Mouse (Mus musculus) midbrain, embryonic 14.5 days (tissue): ENCODE data around the gene Sema6d. TPM values are rescaled to one million over a fixed set of nuclear protein-coding genes. Genes with fewer than 3 reads are reported as not detected.
A peak's percentile ranks its signal among the peaks of the same experiment; 100 is the strongest.

Experiments
- ATAC-seq: fragments of 200-750 bp; cut with Nextera tagmentation; 2 replicates; pipeline ENCODE4 v1.8.0; 2017; ENCODE audit warnings: moderate number of reproducible peaks, moderate library complexity; ENCODE audit not compliant: low FRiP score, low TSS enrichment
- DNase-seq: peaks from one replicate; pipeline ENCODE4 v3.0.0-alpha.2; 2015
- H3K27ac ChIP-seq: fragments of 300-500 bp; sonication (generic); replicated peaks from 2 replicates; pipeline ENCODE4 v1.5.1; 2014; ENCODE audit warnings: mild to moderate bottlenecking, low read depth, low read length, moderate library complexity
- H3K27me3 ChIP-seq: fragments of 300-500 bp; sonication (generic); 2 replicates; pipeline ENCODE4 v1.6.1; 2014; ENCODE audit warnings: low read length, control low read depth, mixed read lengths; ENCODE audit not compliant: control insufficient read depth, insufficient read depth
- H3K36me3 ChIP-seq: fragments of 300-500 bp; sonication (generic); 2 replicates; pipeline ENCODE4 v1.6.1; 2014; ENCODE audit warnings: low read length, control low read depth; ENCODE audit not compliant: control insufficient read depth, insufficient read depth
- H3K4me1 ChIP-seq: fragments of 300-500 bp; sonication (generic); 2 replicates; pipeline ENCODE4 v1.6.1; 2014; ENCODE audit warnings: mild to moderate bottlenecking, antibody characterized with exemption, low read length, control low read depth; ENCODE audit not compliant: control insufficient read depth, insufficient read depth
- H3K4me2 ChIP-seq: fragments of 300-500 bp; sonication (generic); 2 replicates; pipeline ENCODE4 v1.6.1; 2014; ENCODE audit warnings: mild to moderate bottlenecking, low read length, moderate library complexity
- H3K4me3 ChIP-seq: fragments of 300-500 bp; sonication (generic); replicated peaks from 2 replicates; pipeline ENCODE4 v1.5.1; 2014; ENCODE audit warnings: low read depth, low read length
- H3K9ac ChIP-seq: fragments of 300-500 bp; sonication (generic); replicated peaks from 2 replicates; pipeline ENCODE4 v1.6.1; 2014; ENCODE audit warnings: mild to moderate bottlenecking, low read length, moderate library complexity
- H3K9me3 ChIP-seq: fragments of 300-500 bp; sonication (generic); 2 replicates; pipeline ENCODE4 v1.6.1; 2016; ENCODE audit warnings: low read length, control low read depth, mixed read lengths; ENCODE audit not compliant: control insufficient read depth
- WGBS: fragments of 180-500 bp; shearing (Covaris S2); extraction: QIAGEN DNeasy Blood & Tissue Kit; methylation state at CpG from one replicate; pipeline ENCODE4 v1.1.7; 2014; 5-methylcytosine and 5-hydroxymethylcytosine counted together
- polyA plus RNA-seq: library from polyadenylated mRNA; unstranded; fragments of >200 nt; fragmentation: Nextera tagmentation; extraction: Ambion mirVana; gene quantifications from 2 replicates; pipeline ENCODE4 v1.2.1, GENCODE M21; 2014

The Sema6d gene
- polyA plus RNA-seq, 1 experiment from 2014 or later: 24.9 TPM

GRCm38 (mm10) chr2:124194041-124194440 lies 104.3 kb downstream of the Sema6d start:
- no peak for DNase-seq
- Histone ChIP-seq H3K4me1 (no peaks in the 10 kb centered on the region), H3K4me2 (no peak overlapping the region), H3K36me3 (no peaks in the 10 kb centered on the region), H3K9me3 (no peaks in the 10 kb centered on the region), H3K27ac (no peak overlapping the region), H3K4me3 (no peak overlapping the region), H3K9ac (no peak overlapping the region), H3K27me3 (no peaks in the 10 kb centered on the region)
- 81% methylated on average over 5 of the region's 5 CpGs for WGBS
- ATAC-seq: no peak

DNA sequence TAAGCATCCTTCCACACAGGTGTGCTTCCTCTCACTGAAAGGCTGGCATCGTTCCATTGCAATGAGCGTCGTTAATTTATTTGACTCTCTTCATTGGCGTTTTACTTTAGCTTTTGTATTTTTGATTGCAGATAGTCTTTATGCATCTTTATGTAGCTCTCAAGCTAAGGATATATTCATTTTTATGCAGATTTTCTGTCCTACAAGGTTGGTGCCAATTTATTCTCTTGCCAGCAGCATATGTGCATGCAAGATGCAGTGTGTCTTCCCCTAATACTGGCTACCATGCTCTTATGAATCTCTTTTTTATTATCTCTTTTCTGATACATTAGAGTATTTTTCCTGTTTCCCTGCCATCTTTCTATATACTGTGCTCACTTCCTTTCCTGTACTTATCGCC lies 111.7 kb downstream of the Sema6d start:
- H3K4me3 ChIP-seq: no peak overlapping the region
- no peak overlapping the region for H3K4me2 ChIP-seq
- no peaks in the 10 kb centered on the region for H3K27me3 ChIP-seq
- H3K9me3 ChIP-seq: no peaks in the 10 kb centered on the region
- 0 out of 2 replicates have a peak, but pooled peaks cover 5% of the 10 kb centered on the region for H3K4me1 ChIP-seq
- no peak for DNase-seq
- no peak for ATAC-seq
- H3K27ac ChIP-seq: no peak overlapping the region
- WGBS: 90% methylated on average over 5 of the region's 5 CpGs
- H3K9ac ChIP-seq: no peak overlapping the region
- no peaks in the 10 kb centered on the region for H3K36me3 ChIP-seq

DNA sequence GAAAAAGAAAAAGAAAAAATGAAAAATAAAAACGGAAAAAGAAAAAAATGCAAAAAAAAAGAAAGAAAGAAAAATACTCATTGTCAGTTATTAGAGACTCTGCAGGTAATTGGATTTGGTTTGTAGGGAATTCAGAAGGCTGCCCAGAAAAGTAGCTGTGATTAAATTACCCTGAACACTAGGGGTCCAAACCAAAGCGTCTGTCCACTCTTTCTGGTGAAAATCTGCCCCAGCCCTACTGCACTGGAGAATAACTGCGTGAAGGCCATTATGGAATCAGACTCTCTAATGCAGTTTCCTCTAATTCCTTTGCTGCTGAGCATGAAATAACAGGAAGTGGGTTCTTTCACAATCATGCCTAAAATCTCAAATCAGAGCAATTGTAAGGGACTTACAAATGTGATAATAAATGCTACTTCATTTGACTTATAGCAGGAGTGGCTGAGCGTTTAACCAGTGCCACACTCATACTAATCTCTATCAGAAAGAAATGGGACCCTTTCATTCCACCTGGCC lies 112.8 kb downstream of the Sema6d start:
- Histone ChIP-seq H3K27ac (no peak overlapping the region), H3K4me2 (no peak overlapping the region), H3K4me1 (0 out of 2 replicates have a peak, but pooled peaks cover 5% of the 10 kb centered on the region), H3K36me3 (no peaks in the 10 kb centered on the region), H3K9ac (no peak overlapping the region), H3K4me3 (no peak overlapping the region), H3K27me3 (no peaks in the 10 kb centered on the region), H3K9me3 (no peaks in the 10 kb centered on the region)
- ATAC-seq: no peak
- DNase-seq: peak; percentile 9
- WGBS: 35% methylated on average over 4 of the region's 4 CpGs

DNA sequence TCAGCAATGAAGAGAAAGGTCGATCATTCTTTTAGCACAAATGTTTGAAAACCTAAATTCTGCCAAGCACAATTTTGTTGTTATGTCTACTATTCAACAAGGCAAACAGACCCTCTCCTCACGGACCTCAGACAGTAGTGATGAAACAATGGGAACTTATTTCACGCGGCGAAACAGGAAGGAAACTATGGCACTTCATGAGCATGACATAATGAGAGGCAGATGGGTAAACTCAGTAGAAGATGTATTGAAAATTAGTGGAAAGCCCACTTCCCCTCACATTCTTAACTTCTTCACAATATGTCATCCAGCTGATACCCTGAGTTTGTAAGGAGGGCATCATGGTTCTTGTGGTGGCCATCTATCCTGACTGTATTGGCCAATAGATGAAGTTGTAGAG lies 116.0 kb downstream of the Sema6d start:
- Histone ChIP-seq H3K9ac (no peak overlapping the region), H3K27ac (no peak overlapping the region), H3K27me3 (no peaks in the 10 kb centered on the region), H3K4me2 (no peak overlapping the region), H3K9me3 (no peaks in the 10 kb centered on the region), H3K36me3 (no peaks in the 10 kb centered on the region), H3K4me3 (no peak overlapping the region), H3K4me1 (0 out of 2 replicates have a peak, but pooled peaks cover 5% of the 10 kb centered on the region)
- DNase-seq (no peak), ATAC-seq (no peak)
- 90% methylated on average over 5 of the region's 5 CpGs for WGBS

DNA sequence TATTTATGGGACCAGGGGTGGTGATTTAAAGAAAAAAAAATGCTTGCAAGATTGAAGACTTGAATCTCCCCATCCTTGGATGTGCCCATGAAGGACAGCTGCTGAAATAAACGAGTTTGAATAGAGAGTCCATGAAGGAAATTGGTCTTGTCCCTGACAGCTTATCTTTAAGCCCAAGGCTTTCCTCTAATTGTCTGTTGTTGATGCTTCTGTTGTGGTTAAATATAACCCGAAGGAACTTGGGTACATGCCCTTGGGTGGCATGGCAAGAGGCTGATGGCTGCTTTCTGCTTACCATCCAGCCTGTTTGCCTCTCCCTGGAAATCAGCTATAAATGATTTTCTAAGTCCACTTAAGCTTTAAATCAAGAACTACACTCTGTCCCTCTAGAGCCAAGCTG lies 118.5 kb downstream of the Sema6d start:
- Histone ChIP-seq H3K9me3 (no peaks in the 10 kb centered on the region), H3K36me3 (no peaks in the 10 kb centered on the region), H3K4me2 (no peak overlapping the region), H3K4me1 (no peaks in the 10 kb centered on the region), H3K4me3 (no peak overlapping the region), H3K9ac (no peak overlapping the region), H3K27ac (no peak overlapping the region), H3K27me3 (no peaks in the 10 kb centered on the region)
- 66% methylated on average over 2 of the region's 2 CpGs for whole genome bisulfite sequencing
- DNase-seq (no peak), ATAC-seq (no peak)

GRCm38 (mm10) chr2:124223559-124223958 lies 133.8 kb downstream of the Sema6d start:
- Histone ChIP-seq H3K27ac (no peak overlapping the region), H3K9me3 (no peaks in the 10 kb centered on the region), H3K4me3 (no peak overlapping the region), H3K4me2 (no peak overlapping the region), H3K4me1 (no peaks in the 10 kb centered on the region), H3K9ac (no peak overlapping the region), H3K36me3 (no peaks in the 10 kb centered on the region), H3K27me3 (no peaks in the 10 kb centered on the region)
- DNase-seq: no peak
- WGBS: 82% methylated on average over 7 of the region's 7 CpGs
- no peak for ATAC-seq

GRCm38 (mm10) chr2:124224328-124224727 lies 134.6 kb downstream of the Sema6d start:
- Histone ChIP-seq H3K9me3 (no peaks in the 10 kb centered on the region), H3K9ac (no peak overlapping the region), H3K4me1 (no peaks in the 10 kb centered on the region), H3K36me3 (no peaks in the 10 kb centered on the region), H3K4me2 (no peak overlapping the region), H3K27me3 (no peaks in the 10 kb centered on the region), H3K4me3 (no peak overlapping the region), H3K27ac (no peak overlapping the region)
- DNase-seq: no peak
- WGBS: 71% methylated on average over 2 of the region's 2 CpGs
- ATAC-seq: no peak

- DNase-seq: peak; percentile 34
- Histone ChIP-seq H3K4me2 (no peak overlapping the region), H3K27me3 (no peaks in the 10 kb centered on the region), H3K9ac (no peak overlapping the region), H3K9me3 (no peaks in the 10 kb centered on the region), H3K36me3 (no peaks in the 10 kb centered on the region), H3K27ac (peak overlapping the region; percentile 61; the same call in 1 of the 2 replicates), H3K4me3 (no peak overlapping the region), H3K4me1 (peaks cover 10% of the 10 kb centered on the region; the same call in 1 of the 2 replicates)
- ATAC-seq: no peak
- 55% methylated on average over 9 of the region's 9 CpGs for WGBS
These were observed 145.0 kb downstream of the Sema6d start for GRCm38 (mm10) chr2:124234636-124235221.
